Mouse (Mus musculus) thymus, postnatal 25 days (tissue): ENCODE measurements around the gene Endod1.

ENCODE experiments used
- DNase-seq: peaks from one replicate; pipeline ENCODE4 v3.0.0; 2022

Endod1 gene

GRCm38 (mm10) chr9:14381353-14382055, at the start of gene Endod1:
Gene Endod1 (minus strand): TSS chr9:14381507.
- no peak for DNase-seq

- no peak for DNase-seq
These were observed 27.8 kb upstream of the Endod1 start for GRCm38 (mm10) chr9:14409153-14409552.

- no peak for DNase-seq
These were observed 26.7 kb upstream of the Endod1 start for GRCm38 (mm10) chr9:14408044-14408443.

- DNase-seq: no peak
These were observed 24.7 kb upstream of the Endod1 start for GRCm38 (mm10) chr9:14406056-14406455.

GRCm38 (mm10) chr9:14402099-14402498, 20.8 kb upstream of the Endod1 start:
- DNase-seq: no peak

GRCm38 (mm10) chr9:14400392-14400791, 19.1 kb upstream of the Endod1 start:
- DNase-seq: no peak

- no peak for DNase-seq
These were observed 17.6 kb upstream of the Endod1 start for GRCm38 (mm10) chr9:14398946-14399345.

- DNase-seq: no peak
These were observed 16.8 kb upstream of the Endod1 start for GRCm38 (mm10) chr9:14398084-14398483.

- no peak for DNase-seq
These were observed 16.1 kb upstream of the Endod1 start for GRCm38 (mm10) chr9:14397449-14397819.

- no peak for DNase-seq
These were observed 15.6 kb upstream of the Endod1 start for GRCm38 (mm10) chr9:14396819-14397448.

- DNase-seq: no peak
These were observed 14.8 kb upstream of the Endod1 start for GRCm38 (mm10) chr9:14396096-14396495.

GRCm38 (mm10) chr9:14394956-14395561, 13.8 kb upstream of the Endod1 start:
- DNase-seq: no peak

GRCm38 (mm10) chr9:14391841-14392318, 10.6 kb upstream of the Endod1 start:
- DNase-seq: no peak

- DNase-seq: no peak
These were observed 10.0 kb upstream of the Endod1 start for GRCm38 (mm10) chr9:14391286-14391685.

GRCm38 (mm10) chr9:14390278-14390677, 9.0 kb upstream of the Endod1 start:
- no peak for DNase-seq

- no peak for DNase-seq
These were observed 7.8 kb upstream of the Endod1 start for GRCm38 (mm10) chr9:14389050-14389621.

- DNase-seq: peak; percentile 18
These were observed 6.7 kb upstream of the Endod1 start for GRCm38 (mm10) chr9:14388001-14388400.

GRCm38 (mm10) chr9:14386831-14387230, 5.5 kb upstream of the Endod1 start:
- no peak for DNase-seq

- DNase-seq: no peak
These were observed 4.4 kb upstream of the Endod1 start for GRCm38 (mm10) chr9:14385665-14386064.

- DNase-seq: no peak
These were observed 2.0 kb upstream of the Endod1 start for GRCm38 (mm10) chr9:14383186-14383920.

GRCm38 (mm10) chr9:14382256-14382791, 1.0 kb upstream of the Endod1 start:
- DNase-seq: no peak

- DNase-seq: peak; percentile 80
These were observed 671 bp downstream of the Endod1 start for GRCm38 (mm10) chr9:14380386-14381285.
